Mouse (Mus musculus) erythroblast, embryonic 14.5 days (primary cell): ENCODE measurements around the gene Sox10. TPM values are rescaled to one million over a fixed set of nuclear protein-coding genes. Genes with fewer than 3 reads are reported as not detected.

Experiments
- H3K27me3 ChIP-seq: 2 replicates; pipeline ENCODE4 v1.6.1; 2012; ENCODE audit warnings: inconsistent platforms; ENCODE audit not compliant: control insufficient read depth
- H3K36me3 ChIP-seq: 2 replicates; pipeline ENCODE4 v1.6.1; 2012; ENCODE audit warnings: mild to moderate bottlenecking, inconsistent platforms; ENCODE audit not compliant: control insufficient read depth
- H3K4me1 ChIP-seq: 2 replicates; pipeline ENCODE4 v1.6.1; 2012; ENCODE audit warnings: inconsistent platforms; ENCODE audit not compliant: control insufficient read depth
- H3K4me3 ChIP-seq: replicated peaks from 2 replicates; pipeline ENCODE3; 2012; ENCODE audit warnings: moderate library complexity, mild to moderate bottlenecking, inconsistent platforms
- H3K9me3 ChIP-seq: 2 replicates; pipeline ENCODE4 v1.6.1; 2012; ENCODE audit warnings: low read length, inconsistent platforms, mixed read lengths; ENCODE audit not compliant: control insufficient read depth
- GATA1 ChIP-seq: IDR thresholded peaks from 2 replicates; pipeline ENCODE4 v1.6.1; 2012; ENCODE audit warnings: low read length, inconsistent platforms, mixed read lengths
- TAL1 ChIP-seq: IDR thresholded peaks from 3 replicates; pipeline ENCODE4 v1.6.1; 2012; ENCODE audit warnings: low read length, inconsistent platforms, mixed read lengths
- polyA plus RNA-seq: library from polyadenylated mRNA; stranded (reverse); fragments of >175 nt; gene quantifications from 2 replicates; pipeline ENCODE4 v1.2.3, GENCODE M21; 2012

Gene Sox10
- polyA plus RNA-seq, 1 experiment = not detected

GRCm38 (mm10) chr15:79166712-79167111 is 1.7 kb upstream of the Sox10 start:
- TF ChIP-seq TAL1 (no peak), GATA1 (no peak)
- Histone ChIP-seq H3K36me3 (no peaks in the 10 kb centered on the region), H3K4me1 (no peaks in the 10 kb centered on the region), H3K27me3 (peaks cover 42% of the 10 kb centered on the region), H3K9me3 (no peaks in the 10 kb centered on the region), H3K4me3 (no peak overlapping the region)

DNA sequence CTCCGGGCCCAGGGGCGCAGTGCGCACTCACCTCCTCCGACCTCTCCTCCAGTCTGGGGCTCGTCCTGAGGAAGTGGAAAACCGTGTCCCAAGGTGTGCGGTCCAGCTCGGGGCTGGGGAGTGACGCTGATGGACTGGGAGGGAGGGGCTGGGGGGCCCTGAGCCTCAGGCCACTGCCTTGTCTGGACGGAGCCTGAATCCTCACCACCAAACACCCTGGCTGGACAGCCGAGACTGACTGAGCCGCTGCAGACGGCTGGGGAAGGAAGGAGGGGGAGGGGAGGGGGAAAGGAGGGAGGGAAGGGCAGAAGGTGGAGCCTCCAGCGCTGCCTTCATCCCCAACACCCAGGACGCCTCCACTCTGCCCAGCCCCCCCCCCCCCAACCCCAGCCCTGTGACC is 789 bp downstream of the Sox10 start:
- Histone ChIP-seq H3K36me3 (no peaks in the 10 kb centered on the region), H3K27me3 (peaks cover 58% of the 10 kb centered on the region), H3K4me3 (no peak overlapping the region), H3K4me1 (no peaks in the 10 kb centered on the region), H3K9me3 (no peaks in the 10 kb centered on the region)
- TF ChIP-seq GATA1 (no peak), TAL1 (no peak)

GRCm38 (mm10) chr15:79162822-79163221 is 2.2 kb downstream of the Sox10 start:
- no peak for TF ChIP-seq TAL1
- no peak for TF ChIP-seq GATA1
- H3K4me1 ChIP-seq = no peaks in the 10 kb centered on the region
- no peak overlapping the region for H3K4me3 ChIP-seq
- no peaks in the 10 kb centered on the region for H3K36me3 ChIP-seq
- H3K9me3 ChIP-seq = no peaks in the 10 kb centered on the region
- H3K27me3 ChIP-seq = peaks cover 58% of the 10 kb centered on the region

DNA sequence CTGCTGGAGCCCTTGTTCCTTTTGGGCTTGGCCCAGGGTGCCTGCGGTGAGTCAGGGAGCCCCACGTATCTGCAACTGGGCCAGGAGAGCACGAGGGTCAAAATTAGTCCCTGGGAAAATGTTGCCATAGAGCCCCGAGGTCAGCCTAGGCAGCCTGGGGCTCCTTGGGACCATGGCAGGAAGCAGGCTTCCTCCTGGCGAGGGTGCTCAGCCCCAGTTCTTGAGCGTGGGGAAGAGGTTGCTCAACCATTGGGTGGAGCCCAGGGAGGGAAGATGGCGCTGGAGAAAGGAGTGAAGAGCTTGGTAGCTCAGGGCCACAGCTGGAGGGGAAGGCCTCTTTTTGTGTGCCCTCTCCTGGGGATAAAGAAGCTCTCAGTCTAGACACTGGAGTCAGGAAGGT is 2.7 kb downstream of the Sox10 start:
- Histone ChIP-seq H3K4me3 (no peak overlapping the region), H3K27me3 (peaks cover 58% of the 10 kb centered on the region), H3K9me3 (no peaks in the 10 kb centered on the region), H3K36me3 (no peaks in the 10 kb centered on the region), H3K4me1 (no peaks in the 10 kb centered on the region)
- TF ChIP-seq TAL1 = no peak
- no peak for TF ChIP-seq GATA1

- H3K4me3 ChIP-seq = no peak overlapping the region
- H3K4me1 ChIP-seq = peaks cover 5% of the 10 kb centered on the region; the same call in 1 of the 2 replicates
- TF ChIP-seq TAL1 (no peak), GATA1 (no peak)
- H3K9me3 ChIP-seq = no peaks in the 10 kb centered on the region
- peaks cover 27% of the 10 kb centered on the region for H3K36me3 ChIP-seq
- peaks cover 5% of the 10 kb centered on the region for H3K27me3 ChIP-seq
Observed at GRCm38 (mm10) chr15:79155572-79155971, 9.5 kb downstream of the Sox10 start.

DNA sequence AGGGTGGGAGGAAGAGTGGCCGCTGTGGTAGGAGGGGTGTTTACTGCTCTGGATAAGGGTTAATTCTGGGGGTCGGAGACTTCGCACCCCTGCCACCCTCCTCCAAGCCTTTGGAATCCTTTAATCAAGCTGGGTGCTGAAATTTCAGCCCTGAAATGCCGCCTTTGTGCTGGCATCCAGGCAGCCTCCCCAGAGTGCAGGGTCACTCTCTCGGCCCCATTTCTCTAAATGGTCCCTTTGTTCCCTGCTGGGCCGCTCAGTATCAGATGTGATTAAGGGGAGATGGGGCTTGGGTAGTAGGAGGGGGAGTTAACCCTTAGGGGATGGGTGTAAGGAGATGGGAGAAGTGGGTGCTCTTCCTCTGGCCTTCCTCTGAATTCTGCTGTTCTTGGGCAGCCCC is 12.3 kb downstream of the Sox10 start:
- TF ChIP-seq GATA1 (no peak), TAL1 (no peak)
- peaks cover 51% of the 10 kb centered on the region for H3K36me3 ChIP-seq
- no peaks in the 10 kb centered on the region for H3K27me3 ChIP-seq
- H3K4me1 ChIP-seq = peaks cover 5% of the 10 kb centered on the region; the same call in 1 of the 2 replicates
- no peak overlapping the region for H3K4me3 ChIP-seq
- H3K9me3 ChIP-seq = no peaks in the 10 kb centered on the region

GRCm38 (mm10) chr15:79151881-79152280 is 13.2 kb downstream of the Sox10 start:
- Histone ChIP-seq H3K36me3 (peaks cover 60% of the 10 kb centered on the region), H3K4me3 (no peak overlapping the region), H3K27me3 (no peaks in the 10 kb centered on the region), H3K9me3 (no peaks in the 10 kb centered on the region), H3K4me1 (peaks cover 5% of the 10 kb centered on the region; the same call in 1 of the 2 replicates)
- no peak for TF ChIP-seq GATA1
- TF ChIP-seq TAL1 = no peak

- no peak overlapping the region for H3K4me3 ChIP-seq
- H3K9me3 ChIP-seq = no peaks in the 10 kb centered on the region
- TF ChIP-seq TAL1 (no peak), GATA1 (no peak)
- peaks cover under 1% of the 10 kb centered on the region for H3K4me1 ChIP-seq
- no peaks in the 10 kb centered on the region for H3K27me3 ChIP-seq
- peaks cover 92% of the 10 kb centered on the region for H3K36me3 ChIP-seq
Observed at GRCm38 (mm10) chr15:79148533-79148932, 16.5 kb downstream of the Sox10 start.

DNA sequence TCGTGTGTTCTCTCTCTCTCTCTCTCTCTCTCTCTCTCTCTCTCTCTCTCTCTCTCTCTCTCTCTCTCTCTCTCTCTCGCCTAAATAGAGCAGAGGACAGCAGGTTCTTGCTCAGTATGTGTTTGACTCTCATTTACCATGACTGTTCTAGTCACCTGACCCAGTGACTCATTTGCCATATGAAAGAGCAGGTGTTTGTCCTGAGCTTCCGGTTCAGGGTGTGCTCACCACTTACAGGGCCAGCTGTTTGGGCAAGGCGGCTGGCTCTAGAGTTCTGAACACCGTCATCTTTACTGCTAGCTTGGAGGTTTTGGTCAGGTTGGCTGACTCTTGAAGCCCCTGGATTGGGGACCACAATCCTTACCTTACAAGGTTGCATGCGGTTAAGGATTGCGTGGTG is 19.5 kb downstream of the Sox10 start:
- peaks cover 26% of the 10 kb centered on the region for H3K4me1 ChIP-seq
- no peaks in the 10 kb centered on the region for H3K9me3 ChIP-seq
- peaks cover 65% of the 10 kb centered on the region for H3K36me3 ChIP-seq
- H3K4me3 ChIP-seq = no peak overlapping the region
- peaks cover under 1% of the 10 kb centered on the region; the same call in 1 of the 2 replicates for H3K27me3 ChIP-seq
- TF ChIP-seq GATA1 (no peak), TAL1 (no peak)

GRCm38 (mm10) chr15:79144021-79144420 is 21.0 kb downstream of the Sox10 start:
- Histone ChIP-seq H3K4me3 (no peak overlapping the region), H3K4me1 (peaks cover 32% of the 10 kb centered on the region), H3K9me3 (no peaks in the 10 kb centered on the region; the same call in 1 of the 2 replicates), H3K27me3 (peaks cover 9% of the 10 kb centered on the region), H3K36me3 (peaks cover 54% of the 10 kb centered on the region)
- TF ChIP-seq GATA1 (no peak), TAL1 (no peak)
